Mouse (Mus musculus) left cerebral cortex, postnatal 36 days (tissue): Measurements from ENCODE around the gene Trim2. TPM values are rescaled to one million over a fixed set of nuclear protein-coding genes. Genes with fewer than 3 reads are reported as not detected.

Source experiments
- DNase-seq, 2 experiments: peaks; one replicate each; pipeline ENCODE4 v3.0.0; 2021 to 2022; ENCODE audit warnings: low spot score in 2 of 2, mixed read lengths in 1 of 2
- intact Hi-C: fragments of 180-260 bp; cut with DNase I; formaldehyde crosslinking; loops from one replicate; pipeline ENCODE4 v1.15.1; 2025
- total RNA-seq, 2 experiments: library from RNA; stranded (reverse); gene quantifications; 2 replicates each; pipeline ENCODE4 v1.2.3; 2021

Trim2 gene
- total RNA-seq, 2 experiments from 2014 or later, result 246 to 252 TPM

DNA sequence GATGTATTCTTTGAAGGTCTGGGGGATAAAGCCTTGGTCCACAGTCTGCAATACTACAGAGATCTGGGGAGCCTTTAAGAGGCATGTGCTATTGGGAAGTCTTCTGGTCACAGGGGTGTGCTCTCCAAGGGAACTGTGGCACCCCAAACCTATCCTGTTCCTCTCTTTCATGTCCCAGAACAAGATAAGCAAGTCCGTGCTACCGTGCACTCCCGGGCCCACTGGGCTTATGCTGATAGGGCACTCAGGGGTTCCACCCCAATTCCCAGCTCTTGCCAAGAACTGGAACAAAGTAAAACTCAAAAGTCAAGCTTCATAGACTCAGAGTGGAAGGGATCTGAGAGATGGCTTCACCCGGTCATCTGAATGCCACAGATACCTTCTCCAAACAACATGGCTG lies 72.1 kb downstream of the Trim2 start:
- no peak for DNase-seq
- intact Hi-C loops, result no loop called here

DNA sequence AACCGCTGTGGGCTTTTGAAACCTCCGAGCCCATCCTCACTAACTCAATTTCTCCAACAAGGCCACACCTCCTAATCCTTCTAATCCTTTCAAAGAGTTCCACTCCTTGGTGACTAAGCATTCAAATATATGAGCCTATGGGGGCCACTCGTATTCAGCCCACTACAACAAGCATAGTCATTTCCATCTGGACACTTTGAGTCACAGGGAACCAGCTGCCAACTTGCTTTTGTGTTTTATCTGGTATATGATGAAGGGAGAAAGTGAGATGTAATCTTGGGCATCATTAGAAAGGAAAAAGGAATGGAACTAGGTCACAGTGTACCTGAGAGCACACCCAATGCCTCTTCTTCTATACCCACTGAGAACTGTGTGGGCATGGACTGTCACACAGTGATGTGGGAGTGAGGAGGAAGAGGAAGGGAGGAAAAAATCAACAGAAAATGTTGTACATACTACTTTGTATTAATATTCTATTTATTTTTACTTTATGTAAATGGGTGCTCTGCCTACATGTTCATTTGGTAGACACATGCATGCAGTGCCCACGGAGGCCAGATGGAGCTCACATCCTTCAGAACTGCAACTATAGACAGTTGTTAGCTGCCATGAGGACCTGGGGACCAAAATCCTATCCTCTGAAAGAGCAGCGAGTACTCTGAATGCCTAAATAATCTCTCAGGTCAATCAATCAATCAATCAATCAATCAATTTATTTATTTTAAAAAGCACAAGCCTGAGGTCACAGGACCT lies 72.8 kb downstream of the Trim2 start:
- intact Hi-C loops, result loop anchor here (2.0 kb wide), 1 partner anchor 13 kb away; no protein-coding TSS in a partner anchor
- DNase-seq, result no peak

DNA sequence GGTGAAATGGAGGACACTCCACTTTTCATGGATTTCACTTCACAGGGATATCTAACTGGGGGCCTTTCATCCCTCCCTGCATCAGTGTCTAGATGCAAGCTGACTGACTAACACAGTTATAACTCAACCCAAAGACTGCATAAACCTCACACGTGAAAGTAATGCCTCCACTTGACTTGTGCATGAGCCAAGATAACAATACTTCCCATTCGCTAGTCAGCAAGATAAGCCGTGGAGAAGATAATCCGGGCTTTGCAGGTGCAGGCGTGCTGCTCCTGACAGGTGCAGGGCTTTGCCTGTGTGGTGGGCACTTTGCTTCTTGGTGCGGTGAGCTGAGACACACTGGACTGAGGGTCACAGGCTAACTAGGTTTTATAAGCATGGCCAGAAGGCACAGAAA lies 74.4 kb downstream of the Trim2 start:
- no peak for DNase-seq
- intact Hi-C loops, result loop anchor here (2.0 kb wide), 1 partner anchor 14 kb away; no protein-coding TSS in a partner anchor

GRCm38 (mm10) chr3:84230988-84231387 lies 75.7 kb downstream of the Trim2 start:
- no peak for DNase-seq
- intact Hi-C loops, result no loop called here

DNA sequence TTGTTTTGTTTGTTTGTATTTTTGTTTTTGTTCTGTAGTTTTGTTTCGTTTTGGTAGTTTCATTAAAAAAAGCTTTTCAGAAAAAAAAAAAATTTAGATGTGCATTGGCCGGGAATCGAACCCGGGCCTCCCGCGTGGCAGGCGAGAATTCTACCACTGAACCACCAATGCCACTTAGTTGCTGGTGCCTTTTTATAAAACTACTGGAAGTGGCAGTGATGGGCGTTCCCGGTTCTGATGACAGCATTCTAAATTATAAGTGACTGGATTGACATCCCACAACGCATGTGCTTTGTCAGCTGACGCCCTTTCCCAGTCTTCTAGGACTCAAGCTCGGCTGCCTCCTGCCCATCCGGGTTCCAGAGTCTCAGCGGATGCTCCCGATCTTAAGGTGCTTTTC lies 77.8 kb downstream of the Trim2 start:
- intact Hi-C loops, result no loop called here
- DNase-seq, result no peak

DNA sequence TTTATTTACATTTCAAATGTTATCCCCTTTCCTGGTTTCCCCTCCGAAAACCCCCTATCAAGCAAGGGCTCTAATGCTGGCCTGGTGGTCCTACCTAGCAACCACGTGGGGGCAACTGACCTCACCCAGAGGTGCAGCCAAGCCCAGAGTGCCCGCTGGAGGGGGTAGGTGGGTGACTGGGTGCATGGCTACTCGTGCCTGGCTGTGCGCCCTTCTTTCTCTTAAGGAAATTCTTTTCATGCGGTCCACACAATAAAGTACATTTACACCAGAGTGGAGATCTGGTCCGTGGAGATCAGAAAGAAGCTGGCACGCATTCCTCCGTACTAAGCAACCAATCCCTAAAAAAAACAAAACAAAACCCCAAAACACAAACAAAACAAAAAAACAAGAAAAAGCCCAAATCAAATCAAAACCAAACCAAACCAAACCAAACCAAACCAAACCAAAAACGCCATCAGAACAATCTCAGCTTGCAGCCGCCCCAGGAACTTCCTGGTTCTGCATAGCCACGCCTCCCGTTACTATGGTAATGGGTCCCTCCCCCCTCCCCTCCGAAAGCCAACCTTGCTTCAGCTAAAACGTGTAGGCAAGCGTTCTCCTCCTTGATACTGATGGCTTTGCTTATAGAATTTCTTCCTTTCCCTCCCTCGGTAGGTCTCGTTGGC lies 78.3 kb downstream of the Trim2 start:
- intact Hi-C loops, result no loop called here
- DNase-seq, result no peak

- intact Hi-C loops, result no loop called here
- no peak for DNase-seq
Observed at GRCm38 (mm10) chr3:84227628-84228027, 79.0 kb downstream of the Trim2 start.

DNA sequence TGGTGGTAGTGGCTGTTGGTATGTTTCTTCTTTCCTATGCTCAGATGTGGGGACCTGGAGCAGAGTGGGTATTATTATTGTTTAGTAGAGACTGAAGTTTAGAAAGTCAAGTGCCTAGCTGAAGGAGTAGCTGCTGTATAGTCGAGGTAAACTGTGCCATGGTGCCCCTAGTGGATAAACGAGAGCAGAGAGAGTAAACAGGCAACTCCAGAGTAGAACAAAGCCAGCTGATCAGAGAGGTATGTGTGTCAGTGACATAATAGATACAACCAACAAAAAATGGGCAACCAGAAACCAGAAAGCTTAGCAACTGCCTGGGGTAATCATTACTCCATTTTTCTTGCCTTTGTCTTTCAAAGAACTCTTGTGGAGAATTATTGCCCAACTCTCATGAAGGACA lies 81.7 kb downstream of the Trim2 start:
- no peak for DNase-seq
- intact Hi-C loops, result no loop called here

- intact Hi-C loops, result loop anchor here (2.0 kb wide), 1 partner anchor 38 kb away; no protein-coding TSS in a partner anchor
- DNase-seq, result peak; percentile 84 to 85
Observed at GRCm38 (mm10) chr3:84220748-84221147, 85.9 kb downstream of the Trim2 start.

GRCm38 (mm10) chr3:84220326-84220725 lies 86.4 kb downstream of the Trim2 start:
- intact Hi-C loops, result loop anchor here (2.0 kb wide), 1 partner anchor 38 kb away; no protein-coding TSS in a partner anchor
- DNase-seq, result peak in 1 of 2 experiments; percentile 57

DNA sequence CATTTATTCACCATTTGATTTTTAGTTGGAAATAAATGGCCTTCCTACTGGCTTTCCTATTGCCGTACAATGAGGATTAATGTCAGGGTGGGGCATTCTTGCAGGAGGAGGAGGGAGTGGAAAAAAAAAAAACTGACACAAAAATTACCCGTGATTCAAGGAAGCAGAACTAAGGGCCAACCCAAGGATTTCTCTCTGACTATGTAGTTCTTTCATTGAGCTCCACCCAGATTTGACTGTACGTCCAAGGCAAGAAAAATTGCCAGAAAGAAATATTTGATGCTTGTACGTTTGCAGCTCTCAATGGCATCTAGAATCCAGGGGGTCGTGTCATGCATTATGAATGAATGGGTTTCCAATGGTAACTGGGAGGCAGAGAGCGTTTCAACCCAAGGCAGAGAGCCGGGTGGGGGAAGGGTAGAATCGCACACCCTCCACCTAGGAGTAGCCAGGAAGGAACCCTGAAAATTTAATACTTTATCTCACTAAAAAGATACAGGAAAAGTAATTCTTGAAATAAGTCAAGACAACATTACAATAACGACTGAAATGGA lies 86.9 kb downstream of the Trim2 start:
- no peak for DNase-seq
- intact Hi-C loops, result loop anchor here (2.0 kb wide), 1 partner anchor 39 kb away; no protein-coding TSS in a partner anchor

- intact Hi-C loops, result no loop called here
- DNase-seq, result no peak
Observed at GRCm38 (mm10) chr3:84219166-84219710, 87.4 kb downstream of the Trim2 start.

- intact Hi-C loops, result no loop called here
- no peak for DNase-seq
Observed at GRCm38 (mm10) chr3:84218498-84218897, 88.2 kb downstream of the Trim2 start.

DNA sequence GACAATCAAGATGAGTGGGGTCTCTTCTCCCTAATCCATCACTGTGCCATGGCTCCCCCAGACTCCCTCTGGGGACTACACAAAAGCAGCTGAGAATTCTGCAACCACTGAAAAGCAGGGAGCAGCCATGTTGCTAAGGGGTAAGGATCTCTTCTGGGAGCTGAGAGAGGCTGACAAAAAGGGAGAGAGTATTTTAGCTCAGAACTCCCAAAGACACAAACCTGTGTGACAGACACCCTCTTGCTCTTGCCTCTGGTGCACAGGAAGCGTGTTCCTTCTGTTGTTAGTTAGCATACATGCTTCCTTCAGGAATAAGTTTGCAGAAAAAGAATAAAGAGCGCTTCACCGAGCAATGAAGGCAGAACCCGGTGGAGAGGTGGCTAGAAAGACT lies 88.7 kb downstream of the Trim2 start:
- DNase-seq, result no peak
- intact Hi-C loops, result no loop called here

DNA sequence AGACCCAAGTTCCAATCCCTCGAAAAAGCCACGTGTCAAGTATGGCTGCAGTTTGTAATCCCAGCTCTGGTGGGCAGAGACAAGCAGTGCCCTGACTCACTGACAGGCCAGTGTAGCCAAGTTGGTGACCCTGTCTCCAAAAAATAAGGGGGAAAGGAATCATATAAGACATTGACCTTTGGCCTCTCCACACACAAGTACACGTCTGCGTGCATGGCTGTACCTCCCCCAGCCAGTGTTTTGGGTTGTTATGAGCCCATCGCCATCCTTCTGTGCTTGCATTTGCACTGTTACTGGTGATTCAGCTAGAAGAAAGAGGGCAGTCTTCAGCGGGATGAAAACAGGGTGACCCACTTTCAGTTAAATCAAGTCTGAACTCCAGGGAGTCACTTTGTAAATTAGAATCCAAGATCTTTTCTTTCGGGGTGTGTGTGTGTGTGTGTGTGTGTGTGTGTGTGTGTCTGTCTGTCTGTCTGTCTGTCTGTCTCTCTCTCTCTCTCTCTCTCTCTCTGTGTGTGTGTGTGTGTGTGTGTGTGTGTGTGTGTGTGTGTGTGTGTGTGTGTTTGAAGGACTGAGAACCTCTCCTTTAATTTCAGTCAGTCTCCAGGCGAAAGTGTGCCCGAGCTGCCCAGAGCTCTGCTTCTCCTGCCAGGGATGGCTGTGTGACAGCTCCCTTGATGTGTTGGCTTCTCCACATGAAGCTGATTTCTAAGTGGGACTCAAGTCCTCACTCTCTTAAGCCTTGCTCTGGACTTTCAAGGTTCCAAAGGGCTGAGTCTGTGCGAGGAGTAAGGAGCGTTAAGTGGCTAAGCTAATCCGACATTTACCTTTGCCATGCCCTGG lies 89.3 kb downstream of the Trim2 start:
- DNase-seq, result no peak
- intact Hi-C loops, result no loop called here

DNA sequence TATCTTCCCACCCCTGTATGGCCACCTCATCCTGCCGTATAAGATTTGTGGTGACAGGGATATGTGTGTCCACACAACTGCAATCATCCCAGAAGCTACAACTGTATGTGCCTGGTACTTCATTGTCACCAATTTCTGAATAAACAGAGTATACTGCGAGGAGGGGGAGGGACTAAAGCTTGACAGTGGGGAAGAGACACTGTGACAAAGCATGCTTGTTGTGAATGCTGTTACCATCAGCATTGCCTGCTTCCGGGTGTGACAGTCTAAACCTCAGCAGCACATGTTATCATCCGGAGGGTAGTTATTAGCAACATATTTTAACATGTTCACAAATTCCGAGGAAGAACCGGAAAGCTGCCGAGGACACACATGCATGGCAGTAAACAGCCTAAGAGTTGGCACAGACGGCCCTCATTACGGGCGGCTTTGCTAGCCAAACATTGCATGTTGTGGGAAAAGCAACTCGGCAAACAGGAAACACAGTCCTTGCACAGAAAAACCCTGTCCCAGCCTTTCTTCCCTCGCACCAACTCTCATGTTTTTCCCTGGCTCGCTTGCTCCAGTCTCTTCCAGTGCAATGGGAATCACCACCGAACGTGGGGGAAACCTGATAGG lies 90.8 kb downstream of the Trim2 start:
- intact Hi-C loops, result no loop called here
- no peak for DNase-seq

GRCm38 (mm10) chr3:84215253-84215652 lies 91.4 kb downstream of the Trim2 start:
- intact Hi-C loops, result no loop called here
- DNase-seq, result no peak

- no peak for DNase-seq
- intact Hi-C loops, result no loop called here
Observed at GRCm38 (mm10) chr3:84214501-84214900, 92.2 kb downstream of the Trim2 start.

- intact Hi-C loops, result no loop called here
- no peak for DNase-seq
Observed at GRCm38 (mm10) chr3:84211340-84211875, 95.3 kb downstream of the Trim2 start.
